Mouse (Mus musculus) cerebellum, postnatal 36 days (tissue): ENCODE data around the gene 9530077C05Rik.
"Not testable (repeated sequence)": the region's sequence is repeated elsewhere in the genome, so short reads cannot be mapped to it uniquely, and the experiment has no call there.

Experiments
- DNase-seq, 2 experiments: peaks; one replicate each; pipeline ENCODE4 v3.0.0; 2021 to 2022; ENCODE audit warnings: mixed read lengths in 2 of 2

The 9530077C05Rik gene

DNA sequence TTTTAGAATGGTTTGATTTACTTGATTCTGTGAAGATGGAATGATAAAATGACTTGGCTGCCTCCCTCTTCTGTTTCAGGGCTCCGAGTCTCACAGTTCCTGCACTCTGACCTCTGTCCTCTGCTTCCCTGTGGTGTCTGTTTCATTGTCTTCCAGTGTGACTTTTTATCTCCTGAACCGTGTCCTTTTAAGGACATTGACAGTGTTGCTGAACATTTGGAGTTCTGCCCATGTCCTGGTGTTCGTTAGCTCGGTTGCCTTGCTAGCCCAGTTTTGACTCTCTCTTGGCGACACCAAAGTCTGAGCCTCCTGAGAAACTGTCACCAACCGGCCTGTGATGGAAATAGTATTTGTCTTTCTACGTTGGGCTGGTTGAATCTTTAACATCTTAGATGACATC lies 9.2 kb downstream of the 9530077C05Rik start:
- DNase-seq, result no peak

DNA sequence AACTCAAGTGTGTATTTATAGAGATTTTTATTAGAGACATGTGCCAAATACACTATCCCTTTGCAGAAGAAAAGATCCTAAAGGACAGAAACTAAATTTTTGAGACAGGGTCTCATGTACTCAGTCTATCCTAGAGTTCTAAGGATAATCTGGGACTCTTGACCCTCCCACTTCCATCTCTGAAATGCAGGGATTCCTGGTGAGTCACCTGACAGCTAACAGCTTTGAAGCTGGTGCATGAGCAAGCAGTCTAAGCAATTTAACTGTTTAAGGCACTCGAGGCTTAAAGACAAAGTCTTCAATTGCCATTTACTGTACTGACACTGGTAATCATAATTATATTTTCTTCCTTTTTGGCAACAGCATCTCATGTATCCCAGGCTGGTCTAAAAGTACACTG lies 11.2 kb downstream of the 9530077C05Rik start:
- no peak for DNase-seq

DNA sequence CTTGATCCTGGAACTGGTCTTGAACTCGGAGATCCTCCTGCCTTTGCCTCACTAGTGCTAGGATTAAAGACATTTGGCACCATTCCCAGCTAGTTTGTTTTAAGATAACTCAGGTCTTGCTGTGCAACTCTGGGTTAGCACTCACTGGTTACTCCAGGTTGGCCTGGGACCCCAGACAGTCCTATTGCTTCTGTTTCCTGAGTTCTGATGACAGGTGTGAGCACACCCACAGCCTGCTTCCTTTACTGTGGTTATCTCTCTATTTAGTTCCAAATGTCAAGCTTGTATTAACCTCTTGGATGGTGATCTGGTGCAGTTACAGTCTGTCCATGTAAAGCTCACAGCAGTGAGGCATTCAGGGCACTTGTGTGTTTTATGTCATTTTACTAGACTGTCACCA lies 12.2 kb downstream of the 9530077C05Rik start:
- no peak for DNase-seq

DNA sequence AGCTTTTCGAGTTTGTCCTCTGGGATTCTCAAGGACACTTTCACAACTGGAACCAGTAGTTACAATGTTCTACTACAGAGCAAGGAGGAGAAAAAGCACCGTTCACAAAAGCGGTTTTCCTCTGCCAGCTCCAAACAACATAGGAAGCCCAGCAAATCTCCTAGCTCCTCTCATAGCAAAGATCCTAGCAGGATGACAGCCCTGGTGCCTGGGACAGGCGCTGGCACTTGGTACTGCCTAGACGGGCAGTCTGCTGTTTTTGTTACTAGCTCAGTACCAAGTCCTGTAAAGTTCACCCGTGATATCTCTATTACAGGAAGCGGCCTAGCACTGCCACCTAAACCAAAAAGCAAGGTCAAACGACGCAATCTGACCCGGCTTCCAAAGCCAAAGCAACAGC lies 12.9 kb downstream of the 9530077C05Rik start:
- DNase-seq, result no peak

DNA sequence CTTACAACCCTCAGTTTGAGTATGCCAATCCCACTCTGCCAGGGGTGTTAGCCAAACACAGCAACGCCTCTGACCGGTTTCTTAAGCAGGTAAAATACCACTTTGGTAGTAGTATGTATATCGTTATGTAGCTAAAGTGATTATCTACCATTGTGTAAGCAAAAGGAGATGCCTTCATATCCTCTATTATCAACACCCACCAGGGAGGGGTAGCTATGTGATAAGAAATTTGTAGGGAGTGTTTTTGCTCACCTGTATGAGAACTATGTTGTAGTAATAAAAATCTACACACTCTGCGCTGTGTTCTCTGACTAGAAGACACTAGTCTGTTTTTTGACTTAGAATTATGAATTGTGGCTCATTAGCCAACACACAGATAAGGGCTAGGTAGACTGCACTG lies 13.4 kb downstream of the 9530077C05Rik start:
- DNase-seq, result no peak

DNA sequence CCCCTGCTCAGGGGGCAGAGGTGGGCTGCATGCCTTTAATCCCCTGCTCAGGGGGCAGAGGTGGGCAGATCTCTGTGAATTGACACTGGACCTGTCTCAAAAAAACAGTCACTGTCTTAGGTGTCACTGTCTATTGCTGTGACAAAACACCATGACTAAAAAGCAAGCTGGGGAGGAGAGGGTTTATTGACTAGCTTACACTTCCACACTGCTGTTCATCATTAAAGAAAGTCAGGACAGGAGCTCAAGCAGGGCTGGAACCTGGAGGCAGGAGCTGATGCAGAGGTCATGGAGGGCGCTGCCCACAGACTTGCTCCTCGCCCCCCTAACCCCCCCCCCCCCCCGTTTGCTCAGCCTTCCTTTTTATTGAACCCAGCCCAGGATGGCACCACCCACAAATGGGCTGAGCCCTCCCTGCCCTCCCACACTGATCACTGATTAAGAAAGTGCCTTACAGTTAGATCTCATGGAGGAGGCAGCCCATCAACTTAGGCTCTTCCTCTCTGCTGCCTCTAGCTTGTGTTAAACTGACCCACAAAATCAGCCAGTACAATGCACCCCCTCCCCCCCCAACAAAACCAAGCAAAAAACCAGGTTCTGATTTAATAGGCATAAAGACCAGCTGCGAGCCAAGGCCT lies 16.8 kb downstream of the 9530077C05Rik start:
- DNase-seq, result no peak

DNA sequence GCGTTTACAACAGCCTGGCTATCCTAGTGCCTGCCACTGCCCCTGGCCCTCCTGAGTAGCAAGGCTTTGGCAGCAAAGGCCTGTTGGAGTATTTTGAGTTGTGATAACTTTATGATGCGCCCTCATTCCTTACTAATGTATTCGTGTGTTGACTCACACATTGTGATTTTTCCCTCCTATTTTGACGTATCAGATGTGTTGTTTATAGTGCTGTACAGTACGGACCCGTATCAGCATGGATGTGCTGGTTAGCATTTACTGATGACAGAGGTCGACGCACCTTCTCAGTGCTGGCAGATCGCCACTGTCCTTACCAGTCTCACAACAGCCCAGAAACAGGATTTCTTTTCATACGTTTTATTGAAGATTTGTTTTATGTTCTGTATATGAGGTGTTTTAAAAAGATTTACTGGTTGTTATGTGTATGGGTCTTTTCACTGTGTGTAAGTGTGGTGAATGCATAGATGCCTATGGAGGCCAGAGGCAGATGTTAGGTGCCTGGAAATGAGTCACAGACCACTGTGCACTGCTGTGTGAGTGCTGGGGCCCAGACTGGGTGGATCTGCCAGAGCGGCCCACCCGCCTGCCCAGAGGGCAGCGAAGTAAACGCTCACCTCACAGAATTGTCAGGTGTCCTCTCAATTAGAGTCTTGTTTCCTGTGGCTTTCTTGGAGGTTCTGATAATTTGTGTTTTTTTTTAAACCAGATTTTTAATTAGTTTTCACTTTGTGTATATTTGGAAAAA lies 17.5 kb downstream of the 9530077C05Rik start:
- DNase-seq, result no peak

DNA sequence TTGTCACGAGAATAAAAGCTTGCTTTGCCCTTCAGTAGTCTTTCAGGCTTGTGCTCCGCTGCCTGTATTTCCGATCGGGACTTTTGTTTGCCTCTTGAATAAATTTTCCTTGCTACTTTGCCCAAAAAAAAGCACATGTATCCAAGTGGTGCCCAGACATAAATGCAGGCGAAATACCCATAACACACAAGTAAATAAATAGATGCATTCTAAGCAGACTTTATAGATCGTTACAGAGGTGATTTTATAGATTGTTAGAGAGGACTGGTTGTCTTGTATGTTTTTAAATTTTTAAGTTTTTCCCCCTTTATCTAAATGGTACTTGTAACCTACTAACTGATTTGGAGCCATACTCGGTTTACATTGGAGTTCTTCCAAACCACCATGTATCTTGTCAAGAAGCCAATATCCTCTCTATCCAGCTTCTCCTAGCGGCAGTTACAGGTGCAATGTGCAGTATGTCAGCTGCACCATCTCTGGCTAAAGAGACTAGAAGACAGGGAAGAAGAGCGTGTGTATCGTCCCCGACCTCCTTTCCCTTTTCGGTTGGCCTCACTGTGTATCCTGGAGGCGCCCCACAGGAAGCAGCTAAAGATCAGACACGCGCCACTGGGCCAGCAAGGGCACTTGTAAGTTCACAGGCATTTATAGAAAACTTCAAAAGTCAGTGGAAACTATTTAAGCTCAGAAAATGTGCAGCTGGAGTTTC lies 18.4 kb downstream of the 9530077C05Rik start:
- DNase-seq, result peak in 1 of 2 experiments; percentile 32

DNA sequence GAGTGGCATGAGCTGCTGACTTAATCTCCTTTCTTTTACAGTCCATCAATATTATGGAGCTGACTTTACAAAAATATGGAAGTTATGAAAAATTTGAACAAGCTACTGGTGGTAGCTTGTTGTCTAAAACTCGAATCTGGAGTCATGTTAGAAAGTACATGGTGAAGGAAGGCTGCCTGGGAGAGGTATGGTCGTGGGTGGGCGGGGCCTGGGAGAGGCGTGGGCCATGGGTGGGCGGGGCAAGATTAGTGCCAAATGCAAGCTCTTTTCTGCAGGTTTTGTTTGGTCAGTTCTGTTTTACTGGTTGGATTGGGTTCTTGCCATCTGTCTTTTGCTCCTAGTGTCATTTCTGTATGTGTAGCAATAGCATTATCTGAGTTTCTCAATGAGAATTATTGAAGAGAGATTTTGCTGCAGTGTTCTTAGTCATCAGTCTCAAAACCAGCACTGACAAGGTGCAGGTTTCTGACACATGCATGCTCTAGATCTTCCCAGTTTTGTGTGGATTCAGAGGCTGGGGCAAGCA lies 19.1 kb downstream of the 9530077C05Rik start:
- no peak for DNase-seq

DNA sequence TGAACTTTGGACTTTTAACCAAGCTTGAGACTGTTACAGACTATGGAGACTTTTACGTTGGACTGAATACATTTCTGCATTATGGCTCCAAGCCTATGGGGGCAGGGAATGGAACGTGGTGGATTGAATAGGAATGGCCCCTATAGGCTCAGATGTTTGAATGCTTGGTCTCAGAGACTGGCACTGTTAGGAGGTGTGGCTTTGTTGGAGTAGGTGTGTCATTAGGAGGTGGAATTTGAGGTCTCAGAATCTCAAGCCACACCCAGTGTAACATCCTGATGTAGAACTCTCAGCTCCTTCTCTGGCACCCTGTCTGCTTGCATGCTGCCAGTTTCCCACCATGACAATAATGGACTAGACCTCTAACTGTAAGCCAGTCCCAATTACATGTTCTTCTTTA lies 21.9 kb downstream of the 9530077C05Rik start:
- no peak for DNase-seq

DNA sequence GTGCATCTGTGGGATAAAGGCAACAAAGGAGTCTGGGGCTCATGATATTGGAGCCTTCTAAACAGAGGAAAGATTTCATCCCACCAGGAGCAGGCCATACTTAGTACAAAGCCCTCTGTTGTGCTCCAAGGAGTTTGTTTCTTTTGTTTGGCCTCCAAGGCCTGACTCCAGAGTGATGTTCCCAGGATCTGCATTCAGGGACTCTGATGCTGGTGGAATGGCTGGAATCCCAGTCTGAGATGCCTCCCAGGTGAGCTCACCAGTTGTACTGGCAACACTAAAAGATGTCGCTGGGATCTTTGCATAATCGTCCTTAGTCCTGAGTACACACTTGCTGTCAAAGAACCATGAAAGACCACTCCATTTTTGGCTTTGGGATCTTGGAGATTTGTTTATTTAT lies 22.8 kb downstream of the 9530077C05Rik start:
- DNase-seq, result no peak

DNA sequence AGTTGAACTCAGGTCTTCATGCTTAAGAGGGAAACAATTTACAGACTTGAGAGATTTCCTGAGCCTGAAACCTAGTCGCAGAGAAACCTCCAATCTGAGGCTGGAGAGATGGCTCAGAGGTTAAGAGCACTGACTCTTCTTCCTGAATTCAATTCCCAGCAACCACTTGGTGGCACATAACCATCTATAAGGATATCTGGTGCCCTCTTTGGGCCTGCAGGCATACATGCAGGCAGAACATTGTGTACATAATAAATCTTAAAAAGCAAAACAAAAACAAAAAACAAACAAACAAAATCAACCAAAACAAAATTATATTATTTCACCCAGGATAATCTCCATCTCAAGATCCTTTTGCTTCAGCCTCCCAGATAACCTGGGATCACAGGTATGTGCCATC lies 27.5 kb downstream of the 9530077C05Rik start:
- no peak for DNase-seq

DNA sequence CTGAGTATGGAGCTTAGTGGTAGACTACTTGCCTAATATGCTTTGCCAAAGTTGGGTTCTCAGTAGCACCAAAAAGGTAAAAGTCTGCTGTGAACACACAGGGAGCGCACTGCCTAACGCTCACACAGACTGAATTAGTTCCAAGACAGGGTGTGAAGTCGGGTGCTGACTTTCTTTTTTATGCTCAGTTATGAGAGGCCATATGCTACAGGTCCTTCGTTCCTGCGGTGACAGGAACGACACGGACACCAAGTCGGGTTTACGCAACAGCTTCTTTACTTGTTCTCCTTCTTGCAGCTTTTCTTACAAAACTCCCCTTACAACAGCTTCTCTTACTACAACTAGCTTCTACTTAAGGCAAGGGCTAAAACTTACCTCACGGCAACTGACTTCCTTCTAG lies 31.8 kb downstream of the 9530077C05Rik start:
- DNase-seq, result no peak

DNA sequence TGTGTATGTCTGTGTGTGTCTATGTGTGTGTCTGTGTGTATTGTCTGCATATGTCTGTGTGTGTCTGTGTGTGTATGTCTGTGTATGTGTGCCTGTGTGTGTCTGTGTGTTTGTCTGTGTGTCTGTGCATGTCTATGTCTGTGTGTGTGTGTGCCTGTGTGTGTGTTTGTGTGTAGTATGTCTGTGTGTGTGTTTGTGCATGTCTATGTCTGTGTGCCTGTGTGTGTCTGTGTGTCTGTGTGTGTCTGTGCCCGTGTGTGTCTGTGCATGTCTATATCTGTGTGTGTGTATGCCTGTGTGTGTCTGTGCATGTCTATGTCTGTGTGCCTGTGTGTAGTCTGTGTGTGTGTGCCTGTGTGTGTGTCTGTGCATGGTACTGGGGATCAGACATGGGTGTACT lies 33.8 kb downstream of the 9530077C05Rik start:
- no peak for DNase-seq

DNA sequence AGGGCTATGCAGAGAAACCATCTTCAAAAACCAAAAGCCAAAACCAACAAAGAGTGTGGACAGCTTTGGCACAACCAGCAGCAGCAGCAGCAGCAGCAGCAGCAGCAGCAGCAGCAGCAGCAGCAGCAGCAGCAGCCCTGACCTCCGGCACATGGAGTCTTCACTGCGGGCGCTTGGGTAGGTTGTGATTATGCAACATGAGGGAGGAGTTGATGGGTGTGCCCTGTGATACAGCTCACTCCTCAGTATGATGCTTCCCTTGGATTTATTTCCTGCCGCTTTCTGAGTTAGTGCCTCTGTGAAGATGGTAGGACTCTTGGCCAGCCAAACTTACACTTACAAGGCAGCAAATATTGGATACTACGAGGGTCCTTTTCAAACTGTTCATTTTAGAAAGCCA lies 35.9 kb downstream of the 9530077C05Rik start:
- DNase-seq, result no peak

DNA sequence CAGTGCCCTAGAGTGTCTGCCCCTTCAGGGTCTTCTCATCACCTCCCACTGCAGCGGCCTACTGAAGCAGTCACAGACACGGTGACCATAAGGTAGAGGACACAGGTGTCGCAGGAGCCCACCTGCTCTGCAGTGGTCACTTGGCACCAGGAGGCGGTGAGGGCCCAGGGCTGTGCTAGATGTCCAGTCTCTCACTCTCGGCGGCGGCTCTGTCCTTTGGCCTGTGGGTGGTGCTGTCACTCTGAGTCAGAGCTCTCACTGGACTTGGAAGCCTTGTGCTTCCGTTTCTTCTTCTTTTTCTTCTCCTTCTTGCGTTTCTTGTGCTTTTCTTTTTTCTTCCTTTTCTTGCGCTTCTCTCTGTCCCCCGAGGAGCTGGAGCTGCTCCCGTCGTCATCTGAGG lies 37.1 kb downstream of the 9530077C05Rik start:
- DNase-seq, result peak; percentile 23 to 34

DNA sequence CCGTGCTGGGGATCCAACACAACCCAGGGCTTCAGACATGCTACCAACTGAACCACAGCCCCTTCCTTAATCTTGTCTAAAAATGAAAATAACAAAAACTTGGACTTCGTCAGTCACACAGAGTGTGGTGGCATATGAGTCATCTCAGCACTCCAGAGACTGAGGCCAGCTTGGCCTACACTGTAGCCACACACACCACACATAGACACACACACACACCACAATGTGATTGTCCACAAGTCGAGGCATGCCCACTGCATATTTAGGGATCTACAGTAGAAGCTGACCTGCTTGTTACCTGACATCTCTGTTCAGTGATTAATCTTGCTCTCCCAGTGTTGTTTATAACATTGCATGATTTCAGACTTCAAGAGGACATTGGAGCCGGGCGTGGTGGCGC lies 37.9 kb downstream of the 9530077C05Rik start:
- no peak for DNase-seq

DNA sequence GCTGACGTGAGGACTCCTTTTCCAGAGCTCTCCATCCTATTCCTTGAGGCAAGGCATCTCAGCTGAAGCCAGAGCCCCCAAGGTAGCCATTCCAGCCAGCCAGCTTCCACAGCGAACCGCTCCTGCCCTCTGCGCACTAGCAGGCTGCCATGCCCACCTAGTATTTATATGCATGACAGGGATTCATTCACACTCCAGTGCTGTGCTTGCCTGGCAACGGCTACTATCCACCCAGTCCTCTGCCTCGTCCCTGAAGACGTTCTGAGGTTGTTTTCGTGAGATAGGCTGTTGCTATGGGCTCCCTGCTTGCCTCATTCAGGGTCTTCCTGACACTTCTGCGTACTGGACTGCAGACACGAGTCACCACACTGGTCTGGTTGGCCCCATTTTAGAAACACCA lies 41.4 kb downstream of the 9530077C05Rik start:
- no peak for DNase-seq

DNA sequence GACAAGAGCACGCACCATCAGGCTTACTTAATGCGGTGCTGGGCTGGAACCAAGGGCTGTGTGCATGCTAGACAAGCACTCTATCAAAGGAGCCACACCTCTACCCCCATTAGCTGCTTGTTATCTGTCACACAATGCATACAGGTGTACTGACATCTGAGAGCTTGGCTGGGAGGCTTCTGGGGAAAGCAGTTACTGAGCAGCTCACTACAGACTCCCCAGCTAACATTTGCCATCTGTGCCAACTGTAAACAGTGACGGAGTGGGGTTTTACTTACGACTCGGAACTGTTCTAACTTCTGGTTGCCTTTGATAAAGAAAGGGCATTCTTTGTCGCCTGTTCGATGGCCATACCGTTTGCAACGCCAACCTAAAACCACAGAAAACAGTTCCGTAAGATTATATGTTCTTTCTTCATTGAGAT lies 42.2 kb downstream of the 9530077C05Rik start:
- no peak for DNase-seq

DNA sequence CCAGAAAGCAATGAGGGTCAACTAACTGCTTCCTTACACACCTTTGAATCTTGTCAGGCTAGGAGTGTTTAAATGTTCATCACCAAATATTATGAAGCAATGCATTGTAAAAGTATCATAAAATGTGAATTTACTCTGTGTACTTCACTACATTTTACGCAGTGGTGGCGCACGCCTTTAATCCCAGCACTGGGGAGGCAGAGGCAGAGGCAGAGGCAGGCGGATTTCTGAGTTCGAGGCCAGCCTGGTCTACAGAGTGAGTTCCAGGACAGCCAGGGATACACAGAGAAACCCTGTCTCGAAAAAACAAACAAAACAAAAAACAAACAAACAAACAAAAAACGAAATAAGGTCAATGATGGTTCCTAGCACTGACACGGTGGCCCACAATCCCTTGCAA lies 42.7 kb downstream of the 9530077C05Rik start, which contains the start of gene Gm17545:
Gene Gm17545 (plus strand): TSS at position 301 of the 400 bp plus-strand sequence.
- DNase-seq, result not testable (repeated sequence)

DNA sequence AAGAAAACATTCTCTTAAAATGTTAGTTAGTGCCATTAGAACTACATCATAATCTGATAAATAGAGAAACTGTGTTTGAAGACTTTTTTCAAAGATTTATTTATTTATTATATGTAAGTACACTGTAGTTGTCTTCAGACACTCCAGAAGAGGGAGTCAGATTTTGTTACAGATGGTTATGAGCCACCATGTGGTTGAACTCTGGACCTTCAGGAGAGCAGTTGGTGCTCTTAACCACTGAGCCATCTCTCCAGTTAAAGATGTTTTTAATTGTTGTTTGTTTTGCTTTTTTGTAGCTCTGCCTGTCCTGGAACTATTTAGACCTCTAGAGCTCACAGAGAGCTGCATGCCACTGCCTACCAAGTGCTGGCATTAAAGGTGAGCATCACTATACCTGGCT lies 43.7 kb downstream of the 9530077C05Rik start:
- DNase-seq, result no peak

DNA sequence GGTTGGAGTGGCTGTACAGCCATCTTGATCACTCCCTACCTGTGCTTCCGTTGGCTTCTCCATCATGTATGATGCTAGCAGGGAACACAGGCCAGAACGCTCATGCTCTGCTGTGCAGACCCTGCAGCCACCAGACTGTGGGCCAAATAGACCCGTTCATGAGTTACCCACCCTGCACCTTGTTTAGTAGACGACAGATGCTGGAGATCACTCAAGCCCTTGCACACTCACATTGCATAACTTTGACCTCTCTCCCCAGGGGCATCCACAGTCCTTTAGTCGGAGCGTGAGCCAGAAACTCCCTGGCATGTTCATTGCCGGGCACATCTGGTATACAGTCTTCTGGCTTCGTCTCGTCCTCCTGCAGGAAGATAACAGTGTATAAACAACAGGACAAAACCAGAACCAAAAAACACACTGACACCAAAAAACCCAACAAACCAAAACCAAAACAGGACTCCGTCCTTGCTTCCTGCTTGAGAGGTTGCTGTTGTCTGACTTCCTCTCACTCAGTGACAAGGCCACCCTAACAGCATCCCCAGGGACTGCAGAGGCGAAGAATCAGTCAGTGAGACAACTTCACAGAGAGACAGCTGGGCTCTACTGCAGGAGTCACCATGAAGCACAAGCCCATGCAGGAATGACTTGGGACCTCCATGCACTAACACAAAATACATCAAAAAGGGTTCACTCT lies 46.0 kb downstream of the 9530077C05Rik start:
- DNase-seq, result no peak

DNA sequence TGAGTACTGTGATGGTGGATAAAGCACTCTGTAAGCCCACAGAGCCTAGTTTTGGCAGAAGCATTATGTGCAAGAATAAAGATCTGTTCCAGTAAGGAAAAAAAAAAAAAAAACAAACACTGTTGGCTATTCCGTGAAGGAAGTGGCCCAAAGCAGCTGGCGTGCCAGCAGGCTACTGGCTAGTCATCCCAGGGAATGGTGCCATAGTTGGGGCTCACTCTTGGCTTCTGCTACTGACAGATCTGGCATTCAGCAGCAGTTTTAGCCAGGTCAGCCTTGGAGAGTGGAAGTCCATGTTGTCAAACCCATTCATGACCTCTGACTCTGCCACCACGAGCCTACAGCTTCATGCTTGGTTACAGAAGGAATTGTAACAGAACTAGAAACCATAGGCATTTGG lies 50.6 kb downstream of the 9530077C05Rik start:
- peak; percentile 93 to 95 for DNase-seq
